Mouse (Mus musculus): ENCODE measurements around the gene Aplf.

GRCm38 (mm10) chr6:87658816-87659215, 13.2 kb downstream of the Aplf start:
- TF ChIP-seq CTCF (IDR thresholded peaks at IDR 0.05; ENCODE audit: control insufficient read depth, insufficient read depth, insufficient replicate concordance, low read depth, low read length) (no peak), POLR2A (IDR thresholded peaks at IDR 0.05; ENCODE audit: control insufficient read depth, low read depth, low read length) (no peak)
